Mouse (Mus musculus) adrenal gland, adult 2 months (tissue): ENCODE results near the gene Trim15. TPM values are rescaled to one million over a fixed set of nuclear protein-coding genes. Genes with fewer than 3 reads are reported as not detected.
"Not testable (repeated sequence)": the region's sequence is repeated elsewhere in the genome, so short reads cannot be mapped to it uniquely, and the experiment has no call there.

ENCODE experiments used
- DNase-seq: peaks from one replicate; pipeline ENCODE4 v3.0.0; 2021
- long read RNA-seq: library from polyadenylated mRNA; stranded (forward); transcript quantifications from one replicate; pipeline ENCODE4 v2.0.0, GENCODE M21; 2021
- polyA plus RNA-seq: library from polyadenylated mRNA; depleted of rRNA; stranded (reverse); fragments of >200 nt; gene quantifications from 2 replicates; pipeline ENCODE4 v1.2.3, GENCODE M21; 2012; rRNA removed
- total RNA-seq, 2 experiments: library from RNA; stranded (reverse); gene quantifications; 2 replicates each; pipeline ENCODE4 v1.2.3; 2021

The Trim15 gene
- not detected for total RNA-seq
- polyA plus RNA-seq = not detected in 2 replicates
- long read RNA-seq = 0 reads

- no peak for DNase-seq
These were observed at the start of gene Trim15 for GRCm38 (mm10) chr17:36866719-36867527. Trim15 (minus strand) TSS chr17:36867210.

DNA sequence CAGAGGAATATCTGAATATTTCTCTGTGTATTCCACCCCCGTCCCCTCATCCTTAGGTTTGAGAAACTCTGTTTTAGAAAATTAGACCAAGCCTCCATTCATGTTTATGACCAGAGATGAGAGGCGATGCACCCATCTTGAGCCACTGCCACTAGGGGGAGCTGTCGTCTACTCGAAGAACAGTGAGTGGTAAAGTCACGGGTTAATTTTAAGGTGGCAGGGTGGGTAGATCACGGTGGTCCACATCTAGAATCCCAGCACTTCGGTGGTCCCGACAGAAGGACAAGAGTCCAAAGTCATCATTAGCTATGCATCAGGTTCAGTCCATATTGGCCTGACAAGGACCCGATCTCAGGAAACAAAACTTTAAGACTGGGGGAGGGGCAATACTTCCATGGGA is 48.1 kb upstream of the Trim15 start:
- DNase-seq = peak; percentile 43

- peak; percentile 61 for DNase-seq
These were observed 47.1 kb upstream of the Trim15 start for GRCm38 (mm10) chr17:36914108-36914507.

DNA sequence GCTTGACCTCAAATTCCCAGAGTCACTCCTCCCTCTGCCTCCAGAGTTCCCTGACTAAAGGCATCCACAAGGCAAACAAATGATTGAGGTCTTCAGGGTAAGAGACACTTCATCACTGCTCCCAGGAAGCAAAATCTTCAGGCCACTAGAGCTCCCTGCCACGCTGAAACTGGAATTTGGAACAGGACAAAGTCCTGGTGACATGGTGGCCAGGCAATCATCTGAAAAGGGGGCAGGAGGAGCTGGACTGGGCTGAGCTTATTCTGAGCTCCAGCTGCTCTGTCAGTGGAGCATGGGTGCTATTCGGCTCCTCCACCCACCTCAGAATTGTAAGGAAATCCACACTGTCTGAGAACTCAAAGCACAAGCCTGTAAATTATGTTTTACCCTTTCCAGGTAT is 45.0 kb upstream of the Trim15 start:
- DNase-seq = no peak

DNA sequence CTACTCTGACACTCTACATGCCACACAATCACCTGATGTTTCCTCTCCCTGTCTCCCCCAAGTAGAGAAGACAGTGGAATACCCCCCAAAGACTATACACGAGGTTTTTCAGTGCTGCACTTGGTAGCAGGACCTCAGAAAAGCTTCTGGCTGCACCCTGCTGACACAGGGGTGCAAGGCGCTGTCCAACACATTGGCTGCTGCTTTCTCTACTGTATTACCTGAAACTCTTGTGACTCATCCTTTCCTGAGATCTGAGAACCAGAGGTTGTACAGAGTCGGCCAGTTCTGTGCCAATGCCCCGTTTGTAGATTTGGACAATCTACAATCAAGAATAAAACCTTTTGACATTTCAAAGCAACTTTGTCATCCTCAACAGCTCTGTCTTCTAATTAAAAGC is 42.8 kb upstream of the Trim15 start:
- no peak for DNase-seq

DNA sequence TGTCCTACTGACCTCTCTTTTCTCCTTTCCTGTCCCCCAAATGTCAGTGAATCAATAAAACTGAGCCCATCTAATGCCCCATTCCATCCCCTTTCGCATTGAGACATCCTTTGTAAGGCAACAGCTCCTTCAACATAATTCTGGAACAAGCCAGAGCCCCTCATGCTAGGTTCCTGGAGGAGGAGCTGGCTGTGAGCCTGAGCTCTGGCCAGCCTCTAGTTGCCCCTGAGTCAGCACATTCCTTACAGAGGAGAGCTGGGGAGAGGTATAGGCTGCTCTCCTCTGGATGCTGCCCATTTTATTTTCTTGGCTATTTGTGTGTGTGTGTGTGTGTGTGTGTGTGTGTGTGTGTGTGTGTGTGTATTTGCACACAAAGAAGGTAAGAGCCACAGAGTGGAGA is 41.2 kb upstream of the Trim15 start:
- no peak for DNase-seq

DNA sequence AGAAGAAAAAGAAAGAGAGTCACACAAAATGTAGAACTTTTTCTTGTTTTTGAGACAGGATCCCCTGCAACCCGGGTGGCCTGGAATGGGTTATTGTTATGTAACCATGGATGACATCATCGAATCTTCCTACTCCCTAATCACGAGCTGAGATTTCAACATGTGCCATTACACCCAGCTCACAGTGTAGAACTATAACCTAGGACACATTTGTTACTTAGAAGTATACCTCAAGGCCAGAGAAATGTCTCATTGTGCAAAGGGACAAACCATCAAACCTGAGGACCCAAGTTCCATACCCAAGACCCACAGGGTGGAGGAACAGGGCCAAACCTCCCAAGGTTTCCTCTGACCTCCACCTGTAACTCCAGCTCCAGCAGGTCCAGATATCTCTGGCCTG is 36.6 kb upstream of the Trim15 start:
- DNase-seq = peak; percentile 21

DNA sequence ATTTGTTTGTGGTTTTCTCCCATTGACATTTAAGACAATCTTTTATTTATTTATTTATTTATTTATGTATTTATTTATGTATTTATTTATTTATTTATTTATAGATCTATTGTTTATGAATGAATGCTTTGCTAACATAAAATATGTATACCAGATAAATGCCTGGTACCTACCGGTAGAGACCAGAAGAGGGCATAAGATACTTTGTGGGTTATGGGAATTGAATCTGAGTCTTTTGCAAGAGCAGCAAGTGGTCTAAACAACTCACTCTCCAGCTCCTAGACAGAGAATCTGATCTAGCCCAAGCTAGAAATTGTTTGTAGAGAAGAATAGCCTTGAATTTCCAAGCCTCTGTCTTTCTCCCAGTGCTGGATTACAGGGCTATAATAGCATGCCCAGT is 33.7 kb upstream of the Trim15 start:
- DNase-seq = no peak

DNA sequence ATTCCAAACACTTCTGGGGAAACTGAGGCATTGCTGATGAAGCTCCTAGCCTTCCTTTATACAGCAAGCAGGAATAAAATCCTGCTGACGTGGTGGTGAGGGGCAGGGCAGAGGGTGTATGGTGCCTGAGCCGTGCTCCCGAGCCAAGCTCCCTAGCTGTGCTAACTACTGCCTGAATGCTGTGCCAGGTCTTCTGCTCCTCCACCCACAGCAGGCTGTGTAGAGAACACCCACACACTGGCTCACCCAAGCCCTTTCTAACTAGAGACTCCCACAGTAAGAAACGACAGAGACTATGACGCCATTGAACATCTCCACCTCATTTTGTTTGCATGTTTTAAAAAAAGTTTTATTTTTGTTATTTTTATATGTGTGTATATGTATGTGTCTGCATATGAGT is 33.0 kb upstream of the Trim15 start:
- DNase-seq = no peak

DNA sequence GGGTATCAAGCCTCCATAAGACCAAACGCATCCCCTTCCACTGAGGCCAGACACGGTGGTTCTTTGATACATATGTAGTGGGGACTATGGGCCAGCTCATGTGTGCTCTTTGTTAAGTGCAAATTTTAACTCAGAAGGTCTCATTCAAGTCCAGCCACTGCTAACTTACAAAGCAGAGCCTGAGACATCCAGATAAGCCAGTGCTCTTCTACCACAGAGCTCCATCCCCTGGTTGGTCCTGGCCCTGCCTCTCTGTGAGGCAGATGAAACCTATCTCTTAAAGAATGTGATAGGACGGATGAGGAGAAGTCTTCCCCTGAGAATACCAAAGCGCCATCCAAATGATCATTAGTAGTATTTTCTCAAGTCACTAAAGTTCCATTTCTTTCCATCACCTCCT is 32.4 kb upstream of the Trim15 start:
- DNase-seq = no peak

DNA sequence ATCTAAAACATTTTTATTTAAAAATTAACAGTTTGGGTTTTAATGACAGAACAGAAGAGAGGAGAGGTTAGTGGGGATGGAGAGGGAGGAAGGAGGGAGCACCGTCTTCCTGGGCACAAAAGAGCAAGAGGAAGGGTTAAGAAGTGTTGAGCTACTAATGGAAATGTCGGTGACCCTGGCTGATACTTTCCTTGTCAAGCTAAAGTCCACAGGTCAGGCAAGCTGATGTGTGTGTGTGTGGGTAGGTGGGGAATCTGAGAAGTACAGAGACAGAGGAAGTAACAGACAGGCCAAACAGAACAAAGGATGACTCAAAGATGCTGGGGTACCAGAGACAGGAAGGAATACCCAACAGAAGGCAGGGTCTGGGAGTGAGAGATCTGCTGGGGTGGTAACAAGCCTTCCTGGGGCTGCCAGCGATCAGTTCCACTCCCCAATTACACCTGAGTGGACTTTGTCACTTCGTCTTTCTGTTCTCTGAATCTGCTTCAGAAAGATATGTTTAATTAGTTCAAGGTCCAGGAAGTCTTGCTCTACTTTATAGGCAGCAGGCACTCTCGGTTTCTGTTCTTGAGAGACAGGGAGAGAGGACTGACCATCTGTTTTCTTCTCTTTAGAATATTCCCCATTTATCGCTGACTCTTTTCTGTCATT is 30.7 kb upstream of the Trim15 start, which contains the start of gene Trim31:
Trim31 (plus strand) TSS at position 567 of the 654 bp plus-strand sequence.
- no peak for DNase-seq

DNA sequence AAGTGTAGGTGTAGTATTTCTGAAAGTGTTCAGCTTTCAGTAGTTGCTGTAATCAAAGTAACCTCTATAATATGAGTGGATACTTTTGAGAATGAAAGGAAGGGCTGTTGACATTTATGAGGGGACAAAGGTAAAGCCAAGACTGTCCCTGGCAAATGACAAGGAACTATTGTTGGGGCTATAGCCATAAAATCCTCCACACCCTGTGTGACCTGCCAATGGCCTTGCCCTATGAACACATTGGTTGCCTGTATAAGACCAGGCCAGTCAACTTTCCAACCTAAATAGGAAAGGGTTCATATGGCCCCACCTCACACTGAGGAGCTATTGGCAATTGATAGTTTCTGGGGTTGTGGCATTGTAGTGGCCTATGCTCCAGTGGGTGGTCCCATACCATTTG is 30.1 kb upstream of the Trim15 start:
- no peak for DNase-seq

GRCm38 (mm10) chr17:36896583-36896982 is 29.6 kb upstream of the Trim15 start:
- DNase-seq = peak; percentile 24

DNA sequence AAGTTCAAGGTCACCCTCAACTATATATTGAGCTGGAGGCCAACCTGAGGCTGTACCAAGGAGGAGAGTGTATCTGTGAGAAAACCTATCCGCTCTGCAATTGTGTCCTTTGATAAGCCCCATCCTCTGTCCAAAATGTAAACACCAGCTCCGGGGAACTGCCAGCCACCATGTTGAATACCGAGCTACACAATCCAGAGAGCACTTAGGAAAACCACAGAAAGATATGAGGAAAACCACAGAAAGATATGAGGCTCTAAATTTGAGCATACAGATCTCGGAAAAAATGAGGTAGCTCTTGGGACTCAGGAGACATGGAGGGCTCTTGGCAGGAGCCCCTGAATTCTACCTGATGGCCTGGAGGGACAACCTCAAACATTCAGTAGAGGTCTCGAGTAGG is 26.4 kb upstream of the Trim15 start:
- DNase-seq = no peak

DNA sequence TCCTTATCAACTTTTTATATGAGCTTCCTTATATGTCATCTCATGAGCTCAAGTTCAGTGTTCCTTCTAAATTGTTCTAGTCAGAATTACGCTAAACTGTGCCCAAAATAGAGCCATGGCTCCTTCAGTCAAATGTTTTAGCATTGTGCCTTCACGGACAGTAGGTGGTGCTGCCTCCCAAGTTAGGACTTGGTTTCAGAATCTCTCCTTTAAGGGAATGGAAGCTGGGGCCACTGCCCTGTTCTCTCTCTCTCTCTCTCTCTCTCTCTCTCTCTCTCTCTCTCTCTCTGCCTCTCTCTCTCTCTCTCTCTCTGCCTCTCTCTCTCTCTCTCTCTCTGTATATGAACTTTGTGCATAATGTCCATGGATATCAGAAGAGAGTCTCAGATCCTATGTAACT is 25.4 kb upstream of the Trim15 start:
- DNase-seq = peak; percentile 19

DNA sequence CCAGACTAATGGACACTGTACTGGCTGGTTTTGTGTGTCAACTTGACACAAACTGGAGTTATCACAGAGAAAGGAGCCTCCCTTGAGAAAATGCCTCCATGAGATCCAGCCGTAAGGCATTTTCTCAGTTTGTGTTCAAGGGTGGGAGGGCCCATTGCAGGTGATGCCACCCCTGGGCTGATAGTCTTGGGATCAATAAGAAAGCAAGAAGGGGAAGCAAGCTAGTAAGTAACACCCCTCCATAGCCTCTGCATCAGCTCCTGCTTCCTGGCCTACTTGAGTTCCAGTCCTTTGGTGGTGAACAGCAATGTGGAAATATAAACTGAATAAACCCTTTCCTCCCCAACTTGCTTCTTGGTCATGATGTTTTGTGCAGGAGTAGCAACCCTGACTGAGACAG is 24.5 kb upstream of the Trim15 start:
- DNase-seq = not testable (repeated sequence)

DNA sequence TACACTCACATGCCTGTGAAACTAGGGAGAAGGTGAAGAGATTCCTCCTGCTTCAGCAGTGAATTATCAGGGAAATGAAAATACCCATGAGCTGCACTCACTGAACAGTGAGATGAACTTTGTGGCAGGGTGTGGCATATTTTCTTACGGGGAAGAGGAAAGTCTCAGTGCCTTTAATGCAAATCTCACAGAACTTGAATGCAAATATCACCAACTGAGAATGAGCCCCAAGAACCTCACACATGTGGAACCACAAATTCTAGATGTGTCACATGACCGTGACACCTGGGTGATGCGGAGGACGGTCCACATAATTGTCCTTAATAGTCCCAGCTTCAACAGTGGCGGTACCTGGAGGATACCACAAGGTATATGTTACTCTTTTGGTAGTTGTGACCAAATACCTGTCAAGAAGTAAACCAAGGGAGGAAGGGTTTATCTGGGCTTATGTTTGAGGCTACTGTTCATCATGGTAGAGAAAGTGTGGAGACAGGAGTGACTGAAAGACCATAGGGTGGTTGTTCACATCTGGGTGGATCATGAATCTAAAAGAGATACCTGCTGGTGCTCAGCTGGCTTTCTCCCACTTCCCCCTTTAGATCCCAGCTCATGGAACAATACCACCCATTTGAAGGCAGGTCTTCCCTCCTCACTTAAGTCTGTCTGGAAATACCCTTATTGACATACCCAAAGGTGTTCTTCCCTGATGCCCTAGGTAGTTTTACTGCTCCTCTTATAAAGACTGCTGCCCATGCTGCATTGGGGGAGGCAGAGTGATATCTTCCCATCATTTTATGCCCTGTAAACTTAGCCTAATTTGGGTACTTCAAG is 23.3 kb upstream of the Trim15 start, which contains the start of gene Trim40:
Trim40 (minus strand) TSS at position 51 of the 831 bp plus-strand sequence.
- DNase-seq = no peak

DNA sequence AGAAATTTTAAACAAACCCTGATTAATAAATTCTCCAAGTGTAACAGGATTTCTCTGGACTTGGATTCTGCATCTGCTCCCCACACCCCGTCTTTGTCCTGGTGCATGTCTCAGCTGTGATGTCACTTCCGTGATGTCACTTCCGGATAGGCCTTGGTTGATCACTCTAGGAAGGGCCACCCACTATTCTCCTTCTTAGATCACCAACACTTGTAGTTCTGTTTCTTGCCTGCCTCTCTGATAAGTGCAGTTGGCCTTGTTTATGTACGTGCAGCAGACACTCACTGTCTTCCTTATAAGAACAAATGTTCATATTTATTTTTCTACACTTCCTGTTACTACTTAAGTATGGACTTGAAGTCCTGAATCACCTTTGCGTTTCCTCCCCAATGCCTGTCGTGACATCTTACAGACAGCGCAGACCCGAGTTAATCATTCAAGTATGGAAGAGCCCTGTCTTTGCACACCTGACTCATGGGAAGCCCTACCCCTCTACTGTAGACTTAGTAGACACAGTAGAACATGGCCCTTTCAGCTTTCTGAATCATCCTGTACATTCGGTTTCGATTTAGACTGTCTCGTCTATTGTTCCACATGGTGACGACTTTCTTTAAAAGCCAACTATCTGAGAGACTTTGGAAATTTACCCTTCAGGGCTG is 18.3 kb upstream of the Trim15 start:
- DNase-seq = no peak

DNA sequence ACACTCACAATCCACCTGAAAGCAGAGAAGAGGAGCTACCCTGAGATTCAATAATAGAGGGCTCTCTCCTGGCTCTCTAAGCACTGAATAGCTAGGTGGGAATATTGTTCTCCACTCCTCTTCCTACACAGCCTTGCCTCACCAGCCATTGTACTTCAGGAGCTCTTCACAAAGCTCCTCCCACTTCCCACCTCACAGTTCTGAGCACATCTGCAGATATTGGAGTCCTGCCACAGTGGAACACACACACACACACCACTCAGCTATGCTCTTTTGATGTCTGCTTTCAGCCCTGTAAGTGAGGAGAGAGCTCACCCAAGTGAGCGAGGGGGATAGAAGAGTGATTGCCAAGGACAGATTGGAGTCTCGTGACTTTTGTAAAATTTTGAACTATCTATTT is 16.3 kb upstream of the Trim15 start:
- no peak for DNase-seq

GRCm38 (mm10) chr17:36874636-36875035 is 7.6 kb upstream of the Trim15 start:
- no peak for DNase-seq

DNA sequence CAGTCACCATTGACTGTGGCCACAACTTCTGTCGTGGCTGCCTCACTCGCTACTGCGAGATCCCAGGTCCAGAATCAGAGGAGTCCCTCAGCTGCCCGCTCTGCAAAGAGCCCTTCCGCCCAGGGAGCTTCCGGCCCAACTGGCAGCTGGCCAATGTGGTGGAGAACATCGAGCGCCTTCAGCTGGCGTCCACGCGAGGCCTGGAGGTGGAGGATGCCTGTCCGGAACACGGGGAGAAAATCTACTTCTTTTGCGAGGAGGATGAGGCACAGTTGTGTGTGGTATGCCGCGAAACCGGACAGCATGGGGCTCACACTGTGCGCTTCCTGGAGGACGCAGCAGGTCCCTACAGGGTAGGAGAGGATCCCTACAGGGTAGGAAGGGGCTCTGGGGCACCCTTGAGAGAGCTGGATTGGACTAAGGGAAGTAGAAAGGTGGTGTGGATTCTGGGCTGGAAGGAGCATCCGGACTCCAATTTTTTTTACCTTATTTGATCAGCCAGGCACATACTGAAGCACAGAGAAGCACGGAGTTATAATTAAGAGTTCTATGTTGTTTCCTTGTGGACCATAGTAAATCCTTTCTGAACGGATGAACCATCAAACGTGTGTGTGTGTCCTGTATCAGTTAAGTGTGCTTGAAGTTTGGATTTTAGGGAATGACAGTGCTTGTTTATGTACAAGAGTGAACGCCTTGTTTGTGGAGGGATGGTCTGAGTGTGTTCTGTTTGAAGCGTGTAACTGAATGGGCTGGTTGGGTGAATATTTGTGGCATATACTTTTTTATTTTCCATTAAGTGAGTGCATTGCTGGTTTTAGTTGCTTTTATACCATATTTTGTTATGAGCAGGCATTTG is 3.2 kb upstream of the Trim15 start:
- DNase-seq = no peak
